Mouse (Mus musculus) heart, postnatal 0 days (tissue): ENCODE measurements around the gene Slc2a8.

ENCODE experiments used
- CTCF ChIP-seq: IDR thresholded peaks from 2 replicates; pipeline ENCODE4 v1.5.1; 2016; ENCODE audit warnings: antibody characterized with exemption, control low read depth, low read depth
- EP300 ChIP-seq: IDR thresholded peaks from 2 replicates; pipeline ENCODE4 v1.6.1; 2016; ENCODE audit warnings: antibody characterized with exemption, low read depth

GRCm38 (mm10) chr2:32961192-32961995 lies 20.5 kb downstream of the Slc2a8 start, which contains the start of the genes Rpl12 and Lrsam1:
- TF ChIP-seq EP300: peak; percentile 96
- no peak for TF ChIP-seq CTCF
